Mouse (Mus musculus) embryonic facial prominence, embryonic 11.5 days (tissue): ENCODE measurements at regions not wholly inside any gene's neighbourhood (a gene's known extent, or its start where the extent isn't known, plus 50 kb on each side); places are given as distances from the start of the nearest gene placed in this dataset.
"Not testable (repeated sequence)": the region's sequence is repeated elsewhere in the genome, so short reads cannot be mapped to it uniquely, and the experiment has no call there.

Source experiments
- ATAC-seq: fragments of 200-750 bp; cut with Nextera tagmentation; replicated peaks from 2 replicates; pipeline ENCODE4 v1.8.0; 2017; ENCODE audit warnings: low read depth; ENCODE audit not compliant: insufficient number of reproducible peaks, low FRiP score, low TSS enrichment
- DNase-seq: peaks from one replicate; pipeline ENCODE4 v3.0.0-alpha.2; 2015; ENCODE audit warnings: low spot score
- H3K27ac ChIP-seq: fragments of 300-500 bp; sonication (generic); replicated peaks from 2 replicates; pipeline ENCODE4 v1.5.1; 2014; ENCODE audit warnings: mild to moderate bottlenecking, low read depth, low read length, control low read depth
- H3K27me3 ChIP-seq: fragments of 300-500 bp; sonication (generic); 2 replicates; pipeline ENCODE4 v1.6.1; 2014; ENCODE audit warnings: mild to moderate bottlenecking, low read length, moderate library complexity, mixed read lengths; ENCODE audit not compliant: control insufficient read depth, insufficient read depth
- H3K36me3 ChIP-seq: fragments of 300-500 bp; sonication (generic); replicated peaks from 2 replicates; pipeline ENCODE4 v1.6.1; 2014; ENCODE audit warnings: low read depth, mild to moderate bottlenecking, low read length, moderate library complexity, mixed read lengths; ENCODE audit not compliant: control insufficient read depth, insufficient read depth
- H3K4me1 ChIP-seq: fragments of 300-500 bp; sonication (generic); 2 replicates; pipeline ENCODE4 v1.6.1; 2014; ENCODE audit warnings: low read length, mixed read lengths; ENCODE audit not compliant: control insufficient read depth, insufficient read depth
- H3K4me2 ChIP-seq: fragments of 300-500 bp; sonication (generic); 2 replicates; pipeline ENCODE4 v1.6.1; 2014; ENCODE audit warnings: low read depth, mild to moderate bottlenecking, control low read depth, low read length, moderate library complexity
- H3K4me3 ChIP-seq: fragments of 300-500 bp; sonication (generic); 2 replicates; pipeline ENCODE4 v1.5.1; 2014; ENCODE audit warnings: low read depth, low read length, control low read depth
- H3K9ac ChIP-seq: fragments of 300-500 bp; sonication (generic); replicated peaks from 2 replicates; pipeline ENCODE4 v1.6.1; 2014; ENCODE audit warnings: mild to moderate bottlenecking, control low read depth, low read length
- H3K9me3 ChIP-seq: fragments of 300-500 bp; sonication (generic); replicated peaks from 2 replicates; pipeline ENCODE4 v1.6.1; 2016; ENCODE audit warnings: mild to moderate bottlenecking, low read length, inconsistent platforms, mixed read lengths; ENCODE audit not compliant: control insufficient read depth
- WGBS: fragments of 180-500 bp; shearing (Covaris S2); extraction: QIAGEN DNeasy Blood & Tissue Kit; methylation state at CpG from one replicate; pipeline ENCODE4 v1.1.7; 2014; 5-methylcytosine and 5-hydroxymethylcytosine counted together

DNA sequence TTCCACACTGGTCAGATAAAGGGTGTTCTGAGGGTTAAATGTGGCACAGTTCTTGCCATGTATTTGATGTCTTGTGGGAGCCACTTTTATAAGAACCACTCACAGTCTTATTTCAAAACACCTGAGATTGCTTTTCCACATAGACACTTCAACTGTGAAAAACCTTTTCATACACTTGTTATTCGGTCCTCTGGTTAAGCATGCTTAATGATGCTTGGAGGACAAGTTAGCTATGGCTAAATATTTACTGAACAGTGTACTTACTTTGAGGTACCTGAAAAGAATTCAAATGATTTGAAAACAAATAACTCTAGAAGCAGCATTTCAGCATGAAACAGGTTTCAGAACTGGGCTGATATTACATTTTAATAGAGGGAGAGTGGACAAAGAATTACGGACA is 372.8 kb downstream of the Tm4sf1 start:
- not testable (repeated sequence) for H3K4me2 ChIP-seq, H3K4me1 ChIP-seq, H3K4me3 ChIP-seq, H3K27ac ChIP-seq, ATAC-seq, H3K27me3 ChIP-seq, H3K9me3 ChIP-seq, DNase-seq, H3K9ac ChIP-seq, H3K36me3 ChIP-seq
- WGBS = 100% methylated on average over 1 of the region's 2 CpGs

DNA sequence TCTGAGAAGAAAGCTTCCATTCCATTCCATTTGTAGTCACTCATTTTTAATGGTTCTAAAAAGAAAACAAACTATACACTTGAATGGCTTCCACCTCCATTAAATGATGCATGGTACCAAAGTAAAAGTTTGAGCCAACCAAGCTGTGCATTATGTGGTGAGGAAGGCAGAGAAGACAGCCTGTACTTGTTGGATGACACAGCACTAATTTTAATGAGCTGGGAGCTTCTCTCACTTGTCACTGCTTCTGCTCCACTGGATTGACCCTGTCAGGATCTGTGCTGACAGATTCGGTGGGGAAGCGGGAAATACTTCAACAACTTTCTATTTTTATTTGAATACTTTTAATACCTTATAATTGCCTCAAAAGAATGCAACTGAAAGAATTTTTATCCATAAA is 403.3 kb downstream of the Tm4sf1 start:
- DNase-seq = no peak
- H3K36me3 ChIP-seq = no peaks in the 10 kb centered on the region
- H3K4me2 ChIP-seq = no peak overlapping the region
- H3K27ac ChIP-seq = no peak overlapping the region
- no peak overlapping the region for H3K4me3 ChIP-seq
- H3K9ac ChIP-seq = no peak overlapping the region
- 74% methylated on average over 2 of the region's 2 CpGs for WGBS
- no peaks in the 10 kb centered on the region for H3K9me3 ChIP-seq
- ATAC-seq = no peak
- no peaks in the 10 kb centered on the region for H3K4me1 ChIP-seq
- no peaks in the 10 kb centered on the region for H3K27me3 ChIP-seq

DNA sequence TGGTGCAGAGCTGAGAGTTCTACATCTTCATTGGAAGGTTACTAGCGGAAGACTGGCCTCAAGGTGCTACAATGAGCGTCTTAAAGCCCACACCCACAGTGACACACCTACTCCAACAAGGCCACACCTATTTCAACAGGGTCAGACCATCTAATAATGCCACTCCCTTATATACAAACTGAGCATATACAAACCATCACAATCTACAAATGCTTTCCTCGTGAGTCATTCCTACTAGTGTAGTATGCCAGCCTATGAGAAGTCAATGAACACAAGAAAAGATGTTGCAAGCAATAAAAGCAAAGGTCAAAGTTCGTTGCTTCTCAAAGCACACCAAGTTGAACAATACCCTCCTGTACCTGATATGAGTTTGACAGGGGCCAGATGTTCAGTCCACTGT is 424.7 kb downstream of the Tm4sf1 start:
- no peak overlapping the region for H3K4me2 ChIP-seq
- 89% methylated on average over 4 of the region's 4 CpGs for whole genome bisulfite sequencing

DNA sequence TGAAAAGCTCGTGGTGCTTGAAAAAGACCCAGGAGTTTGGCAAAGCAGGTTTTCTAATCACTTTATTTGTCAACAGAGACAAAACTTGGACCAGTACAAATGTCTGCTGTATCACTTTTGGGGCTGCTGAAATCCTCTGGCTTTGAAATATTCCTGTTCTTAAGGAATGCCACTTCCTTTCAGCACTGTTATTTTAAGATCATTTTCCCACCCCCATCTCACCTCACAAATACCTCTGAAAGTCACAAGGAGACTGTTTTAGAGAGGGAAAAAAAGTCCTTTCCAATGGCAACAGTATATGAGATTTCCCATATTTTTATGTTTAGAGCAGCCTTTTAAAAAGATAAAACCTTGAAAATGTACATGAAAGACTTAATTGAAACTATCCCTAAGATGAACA is 438.2 kb downstream of the Tm4sf1 start:
- Histone ChIP-seq H3K4me1 (no peaks in the 10 kb centered on the region), H3K36me3 (no peaks in the 10 kb centered on the region), H3K4me3 (no peak overlapping the region), H3K27ac (no peak overlapping the region), H3K9ac (no peak overlapping the region), H3K9me3 (no peaks in the 10 kb centered on the region), H3K27me3 (no peaks in the 10 kb centered on the region), H3K4me2 (no peak overlapping the region)
- DNase-seq = no peak
- 61% methylated on average over 1 of the region's 1 CpGs for WGBS
- ATAC-seq = no peak

More for the DNA sequence above, 424.7 kb downstream of the Tm4sf1 start:
- Histone ChIP-seq H3K4me3 (no peak overlapping the region), H3K27me3 (no peaks in the 10 kb centered on the region), H3K36me3 (no peaks in the 10 kb centered on the region), H3K9me3 (no peaks in the 10 kb centered on the region), H3K9ac (no peak overlapping the region), H3K4me1 (no peaks in the 10 kb centered on the region), H3K27ac (no peak overlapping the region)
- DNase-seq (no peak), ATAC-seq (no peak)

GRCm38 (mm10) chr3:56859841-56860240 is 441.9 kb downstream of the Tm4sf1 start:
- Histone ChIP-seq H3K9me3 (no peaks in the 10 kb centered on the region), H3K4me1 (no peaks in the 10 kb centered on the region), H3K36me3 (no peaks in the 10 kb centered on the region), H3K4me2 (no peak overlapping the region), H3K27me3 (no peaks in the 10 kb centered on the region), H3K4me3 (no peak overlapping the region), H3K9ac (no peak overlapping the region), H3K27ac (no peak overlapping the region)
- ATAC-seq (peak; percentile 81; the same call in 1 of the 2 replicates), DNase-seq (peak; percentile 73)
- whole genome bisulfite sequencing = 70% methylated on average over 9 of the region's 9 CpGs

DNA sequence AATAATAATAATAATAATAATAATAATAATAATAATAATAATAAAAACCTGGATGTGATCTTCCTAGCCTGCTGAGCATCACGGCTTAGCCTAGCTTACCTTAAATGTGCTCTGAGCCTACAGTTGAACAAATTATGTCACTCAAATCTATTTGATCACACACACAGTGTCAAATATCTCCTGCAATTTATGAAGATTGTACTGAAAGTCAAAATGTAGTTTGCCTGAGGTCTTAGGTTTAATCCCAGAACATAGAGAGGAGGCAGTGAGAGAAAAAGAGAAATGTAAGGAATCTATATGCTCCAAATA is 456.4 kb downstream of the Tm4sf1 start:
- Histone ChIP-seq H3K27ac (no peak overlapping the region), H3K4me3 (no peak overlapping the region), H3K9ac (no peak overlapping the region), H3K36me3 (no peaks in the 10 kb centered on the region), H3K4me1 (no peaks in the 10 kb centered on the region), H3K27me3 (no peaks in the 10 kb centered on the region), H3K4me2 (no peak overlapping the region), H3K9me3 (no peaks in the 10 kb centered on the region)
- ATAC-seq = no peak
- DNase-seq = no peak
- WGBS = 83% methylated on average over 1 of the region's 1 CpGs

DNA sequence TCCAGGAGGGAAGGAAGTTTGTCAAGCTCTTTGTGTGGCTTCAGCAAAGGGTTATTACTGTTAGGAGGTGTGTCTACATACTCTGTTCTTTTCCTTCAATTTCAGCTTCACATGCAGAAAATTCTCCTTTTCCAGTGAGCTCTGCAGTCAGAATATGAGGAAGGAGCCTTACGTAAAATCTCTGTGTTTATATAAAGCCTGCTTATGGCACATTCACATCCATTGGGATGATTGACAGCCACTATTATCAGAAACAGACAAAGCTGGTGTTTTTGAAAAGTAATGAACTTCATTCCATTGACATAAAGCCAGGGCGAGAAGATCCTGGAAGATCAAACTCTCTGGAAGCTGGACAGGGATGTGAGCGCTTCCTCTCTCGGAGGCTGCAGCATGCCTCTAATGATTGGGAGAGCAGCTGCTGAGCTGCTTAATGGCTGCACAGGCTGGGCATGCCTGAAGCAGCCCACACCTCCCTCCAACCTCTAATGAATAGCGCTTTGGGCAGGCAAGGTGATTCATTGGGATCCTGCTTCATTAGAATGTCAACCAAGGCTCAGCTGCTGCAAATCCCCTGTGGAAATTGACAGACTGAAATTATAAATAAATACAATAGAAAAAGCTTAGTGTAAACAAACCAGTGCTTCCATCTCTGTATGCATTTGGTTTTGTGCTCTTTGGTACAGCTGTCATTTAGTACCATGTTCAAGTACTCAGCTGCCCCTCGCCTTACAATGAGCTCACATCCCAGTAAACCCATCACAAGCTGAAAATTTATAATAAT is 456.9 kb downstream of the Tm4sf1 start:
- ATAC-seq (peak; percentile 72; the same call in 1 of the 2 replicates), DNase-seq (peak; percentile 9)
- Histone ChIP-seq H3K9me3 (no peaks in the 10 kb centered on the region), H3K36me3 (no peaks in the 10 kb centered on the region), H3K9ac (no peak overlapping the region), H3K4me1 (no peaks in the 10 kb centered on the region), H3K4me2 (no peak overlapping the region), H3K27ac (no peak overlapping the region), H3K4me3 (no peak overlapping the region), H3K27me3 (no peaks in the 10 kb centered on the region)
- 49% methylated on average over 6 of the region's 6 CpGs for WGBS

GRCm38 (mm10) chr3:56837176-56837575 is 464.6 kb downstream of the Tm4sf1 start:
- ATAC-seq (no peak), DNase-seq (no peak)
- H3K4me3 ChIP-seq = no peak overlapping the region
- H3K9me3 ChIP-seq = no peaks in the 10 kb centered on the region
- H3K27ac ChIP-seq = no peak overlapping the region
- no peaks in the 10 kb centered on the region for H3K27me3 ChIP-seq
- H3K36me3 ChIP-seq = no peaks in the 10 kb centered on the region
- no peak overlapping the region for H3K4me2 ChIP-seq
- WGBS = 83% methylated on average over 3 of the region's 3 CpGs
- no peak overlapping the region for H3K9ac ChIP-seq
- H3K4me1 ChIP-seq = no peaks in the 10 kb centered on the region
